Comparison of ENCODE assay signal across 9 mouse cellular contexts in the genomic region with DNA sequence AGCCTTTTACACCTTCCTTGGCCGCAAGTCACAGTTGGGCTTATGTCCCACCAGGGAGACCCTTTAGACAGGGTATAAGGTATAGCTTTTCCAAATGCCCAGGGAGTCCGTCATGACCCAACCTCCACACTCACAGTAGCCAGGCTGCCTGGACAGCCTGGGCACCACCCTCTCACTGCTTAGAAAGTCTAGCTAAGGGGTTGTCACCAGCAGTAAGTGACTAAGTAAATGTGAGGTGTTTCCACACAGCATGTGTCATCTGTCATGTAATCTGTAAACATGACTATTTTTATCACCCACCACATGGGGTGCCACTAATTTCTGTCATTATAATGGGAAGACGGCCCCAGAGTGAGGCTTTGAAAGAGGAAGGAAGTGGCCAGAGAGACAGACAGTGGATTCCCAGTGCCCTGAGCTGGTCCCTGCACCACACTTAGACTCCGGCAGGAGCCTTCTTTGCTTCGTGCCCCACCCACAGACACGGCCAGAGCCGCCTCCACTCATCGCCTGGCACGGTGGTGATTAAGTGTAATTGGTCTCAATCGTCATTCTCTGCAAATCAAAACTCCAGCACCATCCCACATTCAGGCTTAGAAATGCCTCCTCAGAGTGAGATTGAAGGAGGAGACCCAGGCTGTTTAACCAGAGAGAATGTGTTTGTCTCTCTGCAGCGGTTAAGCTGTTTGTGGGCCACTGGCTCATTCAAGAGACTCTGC.
A peak's percentile ranks its signal among the peaks of the same experiment; 100 is the strongest.
DNase-seq lines count a peak whose midpoint lies in the region; ATAC-seq and TF ChIP-seq lines count a peak whose summit lies in the region.
"Had no signal": no experiment of that assay in that cellular context is flagged by ENCODE, and none has a peak within 500 bp of the region (broad histone marks: within the 10 kb centered on the region; RNA-seq: fewer than 3 reads in every experiment).

No protein-coding gene starts in this region.

- no peaks in the 10 kb centered on the region for H3K36me3 ChIP-seq in heart, embryonic 16.5 days (ENCODE audit: control insufficient read depth, insufficient read depth)

- H3K27me3 ChIP-seq in heart, embryonic 16.5 days (ENCODE audit: control insufficient read depth, insufficient read depth, low read length), result no peaks in the 10 kb centered on the region

- TF ChIP-seq POLR2A in brain, embryonic 14.5 days (IDR thresholded peaks at IDR 0.05; ENCODE audit: borderline replicate concordance, extremely low read depth, insufficient read depth, insufficient read length, poor library complexity, severe bottlenecking), result no peak

- H3K27ac ChIP-seq in heart, embryonic 16.5 days (ENCODE audit: low read length), result no peak overlapping the region

- 34% methylated on average over 11 of the region's 11 CpGs for WGBS in heart, embryonic 16.5 days

- H3K4me1 ChIP-seq in heart, embryonic 16.5 days (ENCODE audit: control insufficient read depth, insufficient read depth, low read length), result peaks cover 2% of the 10 kb centered on the region

- H3K4me2 ChIP-seq in heart, embryonic 16.5 days (ENCODE audit: low read depth, low read length), result no peak overlapping the region

- H3K4me3 ChIP-seq in heart, embryonic 16.5 days (ENCODE audit: low read length), result no peak overlapping the region

- no peak for DNase-seq in heart, adult 11 months
- peak; percentile 6 for DNase-seq in A20 (ENCODE audit: low read depth, low spot score)
- peak; percentile 14 for DNase-seq in brain, embryonic 14.5 days (ENCODE audit: low read depth)
- peak; percentile 18 to 36 for DNase-seq in left cerebral cortex, adult 8-10 months (ENCODE audit: low spot score in 2 of 2)
- no peak for DNase-seq in gastrocnemius, adult 8-10 months (ENCODE audit: low spot score in 2 of 2)
- no peak for DNase-seq in thymus, postnatal 14 days

- no peak for TF ChIP-seq CTCF in brain, embryonic 14.5 days (IDR thresholded peaks at IDR 0.05; ENCODE audit: borderline replicate concordance, extremely low read depth, insufficient read depth, insufficient read length)

- H3K9me3 ChIP-seq in heart, embryonic 16.5 days (replicated peaks; ENCODE audit: control insufficient read depth, low read length), result no peaks in the 10 kb centered on the region; the same call in 1 of the 2 replicates

- ATAC-seq in heart, embryonic 16.5 days (replicated peaks; ENCODE audit: extremely low read depth, insufficient read depth, low FRiP score), result peak; percentile 60
- ATAC-seq: activated CD4-positive, CD25-positive, alpha-beta regulatory T cell, adult 4 months; intestine, embryonic 16.5 days had no signal

- no peak overlapping the region for H3K9ac ChIP-seq in heart, embryonic 16.5 days (ENCODE audit: low read length)

Comparison
In these comparisons a context has a peak if more than half of its experiments do, and no peak if none do; other contexts are left out.
1. DNase-seq: peak in A20 (single experiment), brain, embryonic 14.5 days (single experiment) and left cerebral cortex, adult 8-10 months (2 of 2); none in heart, adult 11 months (single experiment), gastrocnemius, adult 8-10 months (0 of 2) and thymus, postnatal 14 days (single experiment).